Comparison of ENCODE assay signal across 8 mouse cellular contexts in genomic region chrX:111463565-111464093, GRCm38 (mm10).
DNase-seq lines count a peak whose midpoint lies in the region; ATAC-seq lines count a peak whose summit lies in the region.

No protein-coding gene starts in this region.

- no peaks in the 10 kb centered on the region for H3K9me3 ChIP-seq in kidney, embryonic 15.5 days (replicated peaks)
- no peaks in the 10 kb centered on the region for H3K9me3 ChIP-seq in embryonic facial prominence, embryonic 12.5 days
- no peaks in the 10 kb centered on the region for H3K9me3 ChIP-seq in hindbrain, embryonic 13.5 days
- H3K9me3 ChIP-seq in midbrain, embryonic 12.5 days: no peaks in the 10 kb centered on the region

- no peaks in the 10 kb centered on the region for H3K36me3 ChIP-seq in kidney, embryonic 15.5 days
- no peaks in the 10 kb centered on the region for H3K36me3 ChIP-seq in embryonic facial prominence, embryonic 12.5 days
- no peaks in the 10 kb centered on the region for H3K36me3 ChIP-seq in hindbrain, embryonic 13.5 days
- no peaks in the 10 kb centered on the region for H3K36me3 ChIP-seq in midbrain, embryonic 12.5 days

- H3K27ac ChIP-seq in kidney, embryonic 15.5 days: peak overlapping the region; percentile 66; the same call in 1 of the 2 replicates
- H3K27ac ChIP-seq in embryonic facial prominence, embryonic 12.5 days: peak overlapping the region; percentile 85
- H3K27ac ChIP-seq in hindbrain, embryonic 13.5 days: peak overlapping the region; percentile 85
- peak overlapping the region; percentile 74; the same call in 1 of the 2 replicates for H3K27ac ChIP-seq in midbrain, embryonic 12.5 days (replicated peaks)

- 0 out of 2 replicates have a peak, but pooled peaks have one; percentile 13 for ATAC-seq in kidney, embryonic 15.5 days (replicated peaks; ENCODE audit: low FRiP score)
- no peak for ATAC-seq in embryonic facial prominence, embryonic 12.5 days (ENCODE audit: insufficient number of reproducible peaks, insufficient read depth, low FRiP score, low TSS enrichment)
- ATAC-seq in hindbrain, embryonic 13.5 days (ENCODE audit: low FRiP score): peak; percentile 44
- ATAC-seq in midbrain, embryonic 12.5 days (ENCODE audit: low FRiP score, low read depth): peak; percentile 28

- no peaks in the 10 kb centered on the region for H3K4me1 ChIP-seq in kidney, embryonic 15.5 days
- H3K4me1 ChIP-seq in embryonic facial prominence, embryonic 12.5 days: no peaks in the 10 kb centered on the region
- H3K4me1 ChIP-seq in hindbrain, embryonic 13.5 days (replicated peaks): no peaks in the 10 kb centered on the region
- no peaks in the 10 kb centered on the region for H3K4me1 ChIP-seq in midbrain, embryonic 12.5 days

- H3K4me2 ChIP-seq in kidney, embryonic 15.5 days: peak overlapping the region; percentile 70
- H3K4me2 ChIP-seq in embryonic facial prominence, embryonic 12.5 days (replicated peaks): peak overlapping the region; percentile 47
- H3K4me2 ChIP-seq in hindbrain, embryonic 13.5 days: peak overlapping the region; percentile 48
- peak overlapping the region; percentile 58 for H3K4me2 ChIP-seq in midbrain, embryonic 12.5 days (replicated peaks)

- no peaks in the 10 kb centered on the region for H3K27me3 ChIP-seq in kidney, embryonic 15.5 days
- no peaks in the 10 kb centered on the region for H3K27me3 ChIP-seq in embryonic facial prominence, embryonic 12.5 days
- no peaks in the 10 kb centered on the region for H3K27me3 ChIP-seq in hindbrain, embryonic 13.5 days
- H3K27me3 ChIP-seq in midbrain, embryonic 12.5 days: no peaks in the 10 kb centered on the region

- H3K9ac ChIP-seq in kidney, embryonic 15.5 days: no peak overlapping the region
- peak overlapping the region; percentile 68; the same call in 1 of the 2 replicates for H3K9ac ChIP-seq in embryonic facial prominence, embryonic 12.5 days
- H3K9ac ChIP-seq in hindbrain, embryonic 13.5 days: peak overlapping the region; percentile 75
- peak overlapping the region; percentile 67; the same call in 1 of the 2 replicates for H3K9ac ChIP-seq in midbrain, embryonic 12.5 days (replicated peaks)

- peak overlapping the region; percentile 62 for H3K4me3 ChIP-seq in kidney, embryonic 15.5 days (replicated peaks)
- H3K4me3 ChIP-seq in embryonic facial prominence, embryonic 12.5 days: peak overlapping the region; percentile 58
- peak overlapping the region; percentile 60 for H3K4me3 ChIP-seq in hindbrain, embryonic 13.5 days
- peak overlapping the region; percentile 60 for H3K4me3 ChIP-seq in midbrain, embryonic 12.5 days

- DNase-seq in kidney, postnatal 14 days: no peak
- DNase-seq in thymus, postnatal 4 days: no peak
- no peak for DNase-seq in layer of hippocampus, postnatal 10 days (ENCODE audit: low spot score in 2 of 2)
- DNase-seq in layer of hippocampus, adult 9-11 months: no peak

- WGBS in kidney, embryonic 15.5 days: 21% methylated on average over 12 of the region's 12 CpGs
- WGBS in embryonic facial prominence, embryonic 12.5 days: 17% methylated on average over 12 of the region's 12 CpGs
- 21% methylated on average over 12 of the region's 12 CpGs for WGBS in hindbrain, embryonic 13.5 days
- WGBS in midbrain, embryonic 12.5 days: 21% methylated on average over 12 of the region's 12 CpGs
